Mouse (Mus musculus) MEL (cell line): ENCODE data around the gene Kcnh3. TPM values are rescaled to one million over a fixed set of nuclear protein-coding genes. Genes with fewer than 3 reads are reported as not detected.

ENCODE experiments used
- DNase-seq: peaks from one replicate; pipeline ENCODE4 v3.0.0; 2011; ENCODE audit warnings: low read depth, low spot score
- H3K27ac ChIP-seq: 2 replicates; pipeline ENCODE4 v1.5.1; 2012; ENCODE audit warnings: low read depth, mild to moderate bottlenecking, control low read depth, low read length, moderate library complexity; ENCODE audit not compliant: control insufficient read depth
- H3K27me3 ChIP-seq, 2 experiments: fragments of 150-350 bp in 1 of 2; sonication (generic) in 1 of 2; 2 replicates each; pipeline ENCODE4 v1.6.1; 2012; ENCODE audit warnings: low read length in 2 of 2, mild to moderate bottlenecking in 2 of 2, improper control_type of control experiment in 1 of 2, moderate library complexity in 1 of 2; ENCODE audit not compliant: insufficient read depth in 2 of 2, control insufficient read depth in 1 of 2
- H3K36me3 ChIP-seq, 2 experiments: 2 replicates each; pipeline ENCODE4 v1.6.1; 2012 to 2014; ENCODE audit warnings: low read length in 2 of 2, improper control_type of control experiment in 1 of 2, inconsistent platforms in 1 of 2, mild to moderate bottlenecking in 1 of 2; ENCODE audit not compliant: insufficient read depth in 2 of 2, control insufficient read depth in 1 of 2
- H3K4me1 ChIP-seq, 2 experiments: fragments of 150-350 bp in 1 of 2; sonication (generic) in 1 of 2; 2 replicates each; pipeline ENCODE4 v1.6.1; 2012; ENCODE audit warnings: low read length in 2 of 2, improper control_type of control experiment in 1 of 2, mild to moderate bottlenecking in 1 of 2; ENCODE audit not compliant: insufficient read depth in 2 of 2, control insufficient read depth in 1 of 2
- H3K4me3 ChIP-seq, 2 experiments: fragments of 150-350 bp in 1 of 2; sonication (generic) in 1 of 2; 2 replicates each; pipeline ENCODE4 v1.5.1; 2012; ENCODE audit warnings: low read depth in 2 of 2, low read length in 2 of 2, mild to moderate bottlenecking in 2 of 2, moderate library complexity in 2 of 2, control low read depth in 1 of 2, improper control_type of control experiment in 1 of 2; ENCODE audit not compliant: control insufficient read depth in 1 of 2, insufficient read depth in 1 of 2
- H3K79me2 ChIP-seq: 2 replicates; pipeline ENCODE4 v1.6.1; 2012; ENCODE audit warnings: mild to moderate bottlenecking, low read length, moderate library complexity; ENCODE audit not compliant: control insufficient read depth, poor library complexity, insufficient read depth
- H3K9ac ChIP-seq: 2 replicates; pipeline ENCODE4 v1.6.1; 2012; ENCODE audit warnings: low read depth, mild to moderate bottlenecking, control low read depth, low read length, moderate library complexity; ENCODE audit not compliant: control insufficient read depth, poor library complexity, severe bottlenecking
- H3K9me3 ChIP-seq: fragments of 150-350 bp; sonication (generic); replicated peaks from 2 replicates; pipeline ENCODE4 v1.6.1; 2012; ENCODE audit warnings: mild to moderate bottlenecking, low read length, improper control_type of control experiment, moderate library complexity; ENCODE audit not compliant: insufficient read depth
- CHD2 ChIP-seq: IDR thresholded peaks from 2 replicates; pipeline ENCODE4 v1.6.1; 2011; ENCODE audit warnings: low read length, improper control_type of control experiment
- ELF1 ChIP-seq: IDR thresholded peaks from 2 replicates; pipeline ENCODE4 v1.6.1; 2014; ENCODE audit warnings: low read depth, mild to moderate bottlenecking, inconsistent platforms, low read length, improper control_type of control experiment, moderate library complexity
- EP300 ChIP-seq, 2 experiments: IDR thresholded peaks; 2 replicates each; pipeline ENCODE4 v1.6.1; 2011; ENCODE audit warnings: improper control_type of control experiment in 2 of 2, low read length in 2 of 2, low read depth in 1 of 2, mild to moderate bottlenecking in 1 of 2
- ETS1 ChIP-seq: IDR thresholded peaks from 2 replicates; pipeline ENCODE4 v1.6.1; 2012; ENCODE audit warnings: low read depth, mild to moderate bottlenecking, inconsistent platforms, low read length, improper control_type of control experiment, moderate library complexity
- GABPA ChIP-seq: IDR thresholded peaks from 2 replicates; pipeline ENCODE4 v1.6.1; 2012; ENCODE audit warnings: low read depth, mild to moderate bottlenecking, inconsistent platforms, low read length, improper control_type of control experiment, moderate library complexity
- KAT2A ChIP-seq: conservative IDR thresholded peaks from 2 replicates; pipeline ENCODE4 v1.6.1; 2012; ENCODE audit warnings: low read depth, low read length, improper control_type of control experiment, inconsistent platforms
- MAFK ChIP-seq: IDR thresholded peaks from 2 replicates; pipeline ENCODE4 v1.6.1; 2011; ENCODE audit warnings: low read depth, mild to moderate bottlenecking, low read length, improper control_type of control experiment, borderline replicate concordance
- MAX ChIP-seq: IDR thresholded peaks from 2 replicates; pipeline ENCODE4 v1.6.1; 2011; ENCODE audit warnings: low read length, improper control_type of control experiment
- MEF2A ChIP-seq: IDR thresholded peaks from 2 replicates; pipeline ENCODE4 v1.6.1; 2014; ENCODE audit warnings: low read depth, mild to moderate bottlenecking, inconsistent platforms, low read length, improper control_type of control experiment; ENCODE audit not compliant: poor library complexity, insufficient replicate concordance, severe bottlenecking; ENCODE audit errors: extremely low read depth
- MYB ChIP-seq: IDR thresholded peaks from 2 replicates; pipeline ENCODE4 v1.6.1; 2011; ENCODE audit warnings: mild to moderate bottlenecking, low read depth, low read length, improper control_type of control experiment
- MYC ChIP-seq: IDR thresholded peaks from 2 replicates; pipeline ENCODE4 v1.6.1; 2011; ENCODE audit warnings: low read depth, mild to moderate bottlenecking, low read length, improper control_type of control experiment, moderate library complexity
- POLR2A ChIP-seq, 2 experiments: IDR thresholded peaks; 2 replicates each; pipeline ENCODE4 v1.6.1; 2011 to 2012; ENCODE audit warnings: low read length in 2 of 2, mild to moderate bottlenecking in 2 of 2, control low read depth in 1 of 2, improper control_type of control experiment in 1 of 2, low read depth in 1 of 2, moderate library complexity in 1 of 2; ENCODE audit not compliant: control insufficient read depth in 1 of 2, insufficient read depth in 1 of 2, poor library complexity in 1 of 2
- POLR2AphosphoS2 ChIP-seq: IDR thresholded peaks from 2 replicates; pipeline ENCODE4 v1.6.1; 2011; ENCODE audit warnings: low read length, improper control_type of control experiment
- RAD21 ChIP-seq: IDR thresholded peaks from 2 replicates; pipeline ENCODE4 v1.6.1; 2011; ENCODE audit warnings: mild to moderate bottlenecking, low read depth, low read length, improper control_type of control experiment
- TBP ChIP-seq: IDR thresholded peaks from 2 replicates; pipeline ENCODE4 v1.8.0; 2011; ENCODE audit warnings: low read depth, low read length, improper control_type of control experiment
- TCF12 ChIP-seq: IDR thresholded peaks from 2 replicates; pipeline ENCODE4 v1.6.1; 2014; ENCODE audit warnings: low read depth, mild to moderate bottlenecking, inconsistent platforms, low read length, improper control_type of control experiment, moderate library complexity
- USF2 ChIP-seq, 2 experiments: IDR thresholded peaks; 2 replicates each; pipeline ENCODE4 v1.6.1; 2011 to 2012; ENCODE audit warnings: improper control_type of control experiment in 2 of 2, low read length in 2 of 2, borderline replicate concordance in 1 of 2, inconsistent platforms in 1 of 2, low read depth in 1 of 2, mild to moderate bottlenecking in 1 of 2; ENCODE audit not compliant: insufficient read depth in 1 of 2
- ZKSCAN1 ChIP-seq: IDR thresholded peaks from 2 replicates; pipeline ENCODE4 v1.6.1; 2012; ENCODE audit warnings: low read depth, mild to moderate bottlenecking, inconsistent platforms, low read length, improper control_type of control experiment, moderate library complexity
- ZMIZ1 ChIP-seq: IDR thresholded peaks from 2 replicates; pipeline ENCODE4 v1.6.1; 2012; ENCODE audit warnings: low read depth, mild to moderate bottlenecking, inconsistent platforms, low read length, improper control_type of control experiment, moderate library complexity
- polyA plus RNA-seq, 2 experiments: library from polyadenylated mRNA; stranded (reverse) in 1 of 2; unstranded in 1 of 2; fragments of >175 nt in 1 of 2; fragments of >200 nt in 1 of 2; gene quantifications; 2 replicates each; pipeline versions ENCODE4 v1.2.1 to v1.2.4; 2012; ENCODE audit warnings: low replicate concordance in 2 of 2, low read depth in 1 of 2; ENCODE audit not compliant: insufficient read length in 2 of 2, insufficient read depth in 1 of 2, missing spikeins in 1 of 2
- total RNA-seq: library from RNA; depleted of rRNA; stranded (reverse); fragments of 300-350 nt; gene quantifications from 2 replicates; pipeline ENCODE4 v1.2.3, GENCODE M21; 2012

The Kcnh3 gene
- total and polyA plus RNA-seq, 3 experiments: 0.15 to 1.3 TPM; not detected in 1

GRCm38 (mm10) chr15:99231998-99232397, 7.3 kb downstream of the Kcnh3 start:
- TF ChIP-seq MAFK (no peak), MYC (no peak), ZKSCAN1 (no peak), TCF12 (no peak), MAX (no peak)
- Histone ChIP-seq H3K9ac (no peak overlapping the region), H3K27ac (no peak overlapping the region), H3K4me3 (no peak overlapping the region), H3K79me2 (no peaks in the 10 kb centered on the region), H3K9me3 (no peaks in the 10 kb centered on the region), H3K4me1 (no peaks in the 10 kb centered on the region), H3K36me3 (no peaks in the 10 kb centered on the region), H3K27me3 (no peaks in the 10 kb centered on the region; a peak in 2 of 4 replicates)
- no peak for DNase-seq

GRCm38 (mm10) chr15:99233719-99234118, 9.1 kb downstream of the Kcnh3 start:
- Histone ChIP-seq H3K79me2 (no peaks in the 10 kb centered on the region), H3K4me3 (no peak overlapping the region), H3K27ac (no peak overlapping the region), H3K9ac (no peak overlapping the region), H3K27me3 (no peaks in the 10 kb centered on the region; a peak in 2 of 4 replicates), H3K36me3 (no peaks in the 10 kb centered on the region), H3K4me1 (no peaks in the 10 kb centered on the region), H3K9me3 (no peaks in the 10 kb centered on the region)
- DNase-seq: no peak
- TF ChIP-seq MAX (no peak), POLR2A (IDR thresholded peaks at IDR 0.05; ENCODE audit: control insufficient read depth in 1 of 2, insufficient read depth in 1 of 2, low read depth in 1 of 2, low read length in 2 of 2, poor library complexity in 1 of 2) (no peak), MEF2A (no peak), KAT2A (no peak), TBP (no peak), ZKSCAN1 (no peak), CHD2 (no peak), MYC (no peak), EP300 (IDR thresholded peaks at IDR 0.05; ENCODE audit: low read depth in 1 of 2, low read length in 2 of 2) (no peak), ETS1 (no peak), ELF1 (no peak), RAD21 (no peak)

GRCm38 (mm10) chr15:99234326-99235010, 9.8 kb downstream of the Kcnh3 start:
- Histone ChIP-seq H3K27ac (no peak overlapping the region), H3K27me3 (no peaks in the 10 kb centered on the region; a peak in 2 of 4 replicates), H3K4me3 (no peak overlapping the region), H3K79me2 (no peaks in the 10 kb centered on the region), H3K36me3 (no peaks in the 10 kb centered on the region), H3K9me3 (no peaks in the 10 kb centered on the region), H3K4me1 (no peaks in the 10 kb centered on the region), H3K9ac (no peak overlapping the region)
- no peak for DNase-seq
- TF ChIP-seq MYB: no peak
- no peak for TF ChIP-seq POLR2AphosphoS2
- no peak for TF ChIP-seq POLR2A (IDR thresholded peaks at IDR 0.05; ENCODE audit: control insufficient read depth in 1 of 2, insufficient read depth in 1 of 2, low read depth in 1 of 2, low read length in 2 of 2, poor library complexity in 1 of 2)
- TF ChIP-seq ZKSCAN1: no peak
- TF ChIP-seq USF2 (IDR thresholded peaks at IDR 0.05; ENCODE audit: borderline replicate concordance in 1 of 2, insufficient read depth in 1 of 2, low read depth in 1 of 2, low read length in 2 of 2): no peak
- no peak for TF ChIP-seq ZMIZ1
- TF ChIP-seq TCF12: no peak
- TF ChIP-seq GABPA: no peak
